In genomic region chr9:65631354-65632021, GRCm38 (mm10) we compare ENCODE assay signal across 9 mouse cellular contexts. TPM values are rescaled to one million over a fixed set of nuclear protein-coding genes. Genes with fewer than 3 reads are reported as not detected.
DNase-seq lines count a peak whose midpoint lies in the region; ATAC-seq and TF ChIP-seq lines count a peak whose summit lies in the region.
"Had no signal": no experiment of that assay in that cellular context is flagged by ENCODE, and none has a peak within 500 bp of the region (broad histone marks: within the 10 kb centered on the region; RNA-seq: fewer than 3 reads in every experiment).

No protein-coding gene starts in this region.

- no peak for TF ChIP-seq EP300 in ES-Bruce4 (IDR thresholded peaks at IDR 0.05; ENCODE audit: insufficient read depth, low read depth, low read length)
- no peak for TF ChIP-seq EP300 in heart, postnatal 0 days (IDR thresholded peaks at IDR 0.05; ENCODE audit: low read depth)

- 10% methylated on average over 16 of the region's 16 CpGs for WGBS in heart, postnatal 0 days
- WGBS in liver, embryonic 15.5 days (ENCODE audit: insufficient replicate concordance): 9% methylated on average over 16 of the region's 16 CpGs

- peaks cover 4% of the 10 kb centered on the region; the same call in 1 of the 2 replicates for H3K36me3 ChIP-seq in ES-Bruce4 (ENCODE audit: control insufficient read depth, insufficient read depth, low read length, poor library complexity, severe bottlenecking)
- no peaks in the 10 kb centered on the region for H3K36me3 ChIP-seq in heart, postnatal 0 days (replicated peaks; ENCODE audit: control insufficient read depth, insufficient read depth, low read length)
- no peaks in the 10 kb centered on the region for H3K36me3 ChIP-seq in liver, embryonic 15.5 days (replicated peaks)

- H3K4me2 ChIP-seq in heart, postnatal 0 days (ENCODE audit: low read depth, low read length): peak overlapping the region; percentile 76
- peak overlapping the region; percentile 71 for H3K4me2 ChIP-seq in liver, embryonic 15.5 days

- no peak for TF ChIP-seq POLR2A in ES-Bruce4 (IDR thresholded peaks at IDR 0.05; ENCODE audit: insufficient read depth, low read length)

- DNase-seq in cerebellum, adult 8-10 months: peak; percentile 2
- no peak for DNase-seq in cerebellum, adult 9-11 months
- no peak for DNase-seq in heart, postnatal 0 days (ENCODE audit: low spot score)
- no peak for DNase-seq in urinary bladder, postnatal 36 days (ENCODE audit: low spot score in 2 of 2)
- DNase-seq in thymus, postnatal 4 days: no peak
- DNase-seq in gastrocnemius, postnatal 14 days: no peak

- H3K27ac ChIP-seq in ES-Bruce4 (ENCODE audit: insufficient read depth, low read length): peak overlapping the region; percentile 21
- H3K27ac ChIP-seq in heart, postnatal 0 days (ENCODE audit: low read depth): peak overlapping the region; percentile 90
- no peak overlapping the region for H3K27ac ChIP-seq in liver, embryonic 15.5 days (replicated peaks)

- no peak for ATAC-seq in heart, postnatal 0 days (ENCODE audit: insufficient read depth, low read depth)
- no peak for ATAC-seq in liver, embryonic 15.5 days (ENCODE audit: insufficient read depth)

- intact Hi-C loops in gastrocnemius, postnatal 14 days (cut with DNase I; ENCODE audit: low total_unique reads): no loop called here

- H3K27me3 ChIP-seq in ES-Bruce4 (ENCODE audit: control insufficient read depth, insufficient read depth, low read length, poor library complexity, severe bottlenecking): no peaks in the 10 kb centered on the region
- H3K27me3 ChIP-seq in heart, postnatal 0 days (ENCODE audit: control insufficient read depth, insufficient read depth, low read length): no peaks in the 10 kb centered on the region
- H3K27me3 ChIP-seq in liver, embryonic 15.5 days: peaks cover 79% of the 10 kb centered on the region

- H3K9me3 ChIP-seq in ES-Bruce4 (replicated peaks; ENCODE audit: control insufficient read depth, insufficient read depth, low read length, poor library complexity, severe bottlenecking): no peaks in the 10 kb centered on the region
- H3K9me3 ChIP-seq in heart, postnatal 0 days (replicated peaks; ENCODE audit: control insufficient read depth, low read length): no peaks in the 10 kb centered on the region
- no peaks in the 10 kb centered on the region for H3K9me3 ChIP-seq in liver, embryonic 15.5 days (replicated peaks)

- no peaks in the 10 kb centered on the region for H3K4me1 ChIP-seq in ES-Bruce4 (ENCODE audit: control insufficient read depth, insufficient read depth, low read length)
- H3K4me1 ChIP-seq in heart, postnatal 0 days (ENCODE audit: control insufficient read depth, insufficient read depth): 0 out of 2 replicates have a peak, but pooled peaks cover 4% of the 10 kb centered on the region
- H3K4me1 ChIP-seq in liver, embryonic 15.5 days (replicated peaks): peaks cover 15% of the 10 kb centered on the region

- H3K9ac ChIP-seq in ES-Bruce4 (ENCODE audit: low read depth, poor library complexity, severe bottlenecking): peak overlapping the region; percentile 85
- peak overlapping the region; percentile 84 for H3K9ac ChIP-seq in heart, postnatal 0 days (replicated peaks; ENCODE audit: low read depth, low read length)
- H3K9ac ChIP-seq in liver, embryonic 15.5 days: peak overlapping the region; percentile 23; the same call in 1 of the 2 replicates

- peak overlapping the region; percentile 92 for H3K4me3 ChIP-seq in ES-Bruce4 (ENCODE audit: low read depth, low read length)
- H3K4me3 ChIP-seq in heart, postnatal 0 days (ENCODE audit: low read depth, low read length): peak overlapping the region; percentile 71
- peak overlapping the region; percentile 60 for H3K4me3 ChIP-seq in liver, embryonic 15.5 days (replicated peaks)

- no peak for TF ChIP-seq CTCF in ES-Bruce4 (IDR thresholded peaks at IDR 0.05; ENCODE audit: low read depth, low read length)
- TF ChIP-seq CTCF in heart, postnatal 0 days (IDR thresholded peaks at IDR 0.05; ENCODE audit: low read depth): no peak

RNA-seq across cellular contexts. Expression of gene Rbpms2, which starts 2.0 kb away (rescaled TPM):
- 162 and 174 TPM in 2 replicates for polyA plus RNA-seq in ES-Bruce4 (2011; ENCODE audit: insufficient read depth, insufficient read length, low read depth, missing spikeins)
- total RNA-seq in heart, postnatal 0 days (2014; rRNA removed; ENCODE audit: low replicate concordance): 94.5 and 121 TPM in 2 replicates
- polyA plus RNA-seq in heart, postnatal 0 days (2015; fragmentation: Nextera tagmentation; extraction: Ambion mirVana): 108 and 117 TPM in 2 replicates
- polyA plus RNA-seq in liver, embryonic 15.5 days (2015; fragmentation: Nextera tagmentation; extraction: Ambion mirVana): 11.3 and 11.8 TPM in 2 replicates
- total RNA-seq in gastrocnemius, postnatal 14 days (2021): 1 to 10 TPM; 2.2 to 2.6 TPM

RNA-seq across cellular contexts. Expression of gene Oaz2, which starts 36.3 kb away (rescaled TPM):
- 69.0 and 81.5 TPM in 2 replicates for polyA plus RNA-seq in ES-Bruce4 (2011; ENCODE audit: insufficient read depth, insufficient read length, low read depth, missing spikeins)
- total RNA-seq in heart, postnatal 0 days (2014; rRNA removed; ENCODE audit: low replicate concordance): 317 and 350 TPM in 2 replicates
- polyA plus RNA-seq in heart, postnatal 0 days (2015; fragmentation: Nextera tagmentation; extraction: Ambion mirVana): 293 TPM in 2 replicates
- polyA plus RNA-seq in liver, embryonic 15.5 days (2015; fragmentation: Nextera tagmentation; extraction: Ambion mirVana): 48.8 and 51.7 TPM in 2 replicates
- 100 to 1,000 TPM; 258 to 262 TPM for total RNA-seq in gastrocnemius, postnatal 14 days (2021)

RNA-seq across cellular contexts. Expression of gene Pif1, which starts 44.5 kb away (rescaled TPM):
- 27.7 and 32.3 TPM in 2 replicates for polyA plus RNA-seq in ES-Bruce4 (2011; ENCODE audit: insufficient read depth, insufficient read length, low read depth, missing spikeins)
- total RNA-seq in heart, postnatal 0 days (2014; rRNA removed; ENCODE audit: low replicate concordance): 7.1 and 32.7 TPM in 2 replicates
- 2.5 and 2.6 TPM in 2 replicates for polyA plus RNA-seq in heart, postnatal 0 days (2015; fragmentation: Nextera tagmentation; extraction: Ambion mirVana)
- polyA plus RNA-seq in liver, embryonic 15.5 days (2015; fragmentation: Nextera tagmentation; extraction: Ambion mirVana): 10.0 and 13.2 TPM in 2 replicates
- under 1 TPM; 0.44 to 0.57 TPM for total RNA-seq in gastrocnemius, postnatal 14 days (2021)
- total RNA-seq: heart, adult 18-20 months had no signal

RNA-seq across cellular contexts. Expression of gene Plekho2, which starts 51.6 kb away (rescaled TPM):
- 6.1 and 6.2 TPM in 2 replicates for polyA plus RNA-seq in ES-Bruce4 (2011; ENCODE audit: insufficient read depth, insufficient read length, low read depth, missing spikeins)
- 12.8 and 21.0 TPM in 2 replicates for total RNA-seq in heart, postnatal 0 days (2014; rRNA removed; ENCODE audit: low replicate concordance)
- 7.6 and 8.3 TPM in 2 replicates for polyA plus RNA-seq in heart, postnatal 0 days (2015; fragmentation: Nextera tagmentation; extraction: Ambion mirVana)
- 27.0 and 27.3 TPM in 2 replicates for polyA plus RNA-seq in liver, embryonic 15.5 days (2015; fragmentation: Nextera tagmentation; extraction: Ambion mirVana)
- total RNA-seq in gastrocnemius, postnatal 14 days (2021): 10 to 100 TPM in 1 of 2 experiments, 1 to 10 TPM in 1; 8.3 to 10.7 TPM

Comparison
In these comparisons a context has a peak if more than half of its experiments do, and no peak if none do; other contexts are left out.
1. H3K9ac ChIP-seq: peak in every context shown above with its lines; median percentile 85 in ES-Bruce4; 84 in heart, postnatal 0 days; 23 in liver, embryonic 15.5 days.